Mouse (Mus musculus) MN1 (cell line): Measurements from ENCODE around the gene Fut8.

Experiments used
- DNase-seq: peaks from one replicate; pipeline ENCODE4 v3.0.0-alpha.2; 2016; ENCODE audit warnings: low spot score

The Fut8 gene

GRCm38 (mm10) chr12:77237950-77238530, at the start of gene Fut8:
Fut8 (plus strand) TSS chr12:77238125.
- DNase-seq, result peak; percentile 95

- no peak for DNase-seq
Measured at GRCm38 (mm10) chr12:77189161-77189560, 48.8 kb upstream of the Fut8 start.

GRCm38 (mm10) chr12:77189933-77190446, 47.9 kb upstream of the Fut8 start:
- DNase-seq, result no peak

- no peak for DNase-seq
Measured at GRCm38 (mm10) chr12:77191478-77192271, 46.2 kb upstream of the Fut8 start.

- DNase-seq, result no peak
Measured at GRCm38 (mm10) chr12:77192714-77193113, 45.2 kb upstream of the Fut8 start.

GRCm38 (mm10) chr12:77193225-77193716, 44.7 kb upstream of the Fut8 start:
- no peak for DNase-seq

- DNase-seq, result no peak
Measured at GRCm38 (mm10) chr12:77195044-77195443, 42.9 kb upstream of the Fut8 start.

- no peak for DNase-seq
Measured at GRCm38 (mm10) chr12:77196529-77197095, 41.3 kb upstream of the Fut8 start.

GRCm38 (mm10) chr12:77197121-77197599, 40.8 kb upstream of the Fut8 start:
- no peak for DNase-seq

- no peak for DNase-seq
Measured at GRCm38 (mm10) chr12:77198253-77198652, 39.7 kb upstream of the Fut8 start.

- DNase-seq, result no peak
Measured at GRCm38 (mm10) chr12:77201461-77202143, 36.3 kb upstream of the Fut8 start.

GRCm38 (mm10) chr12:77203136-77203535, 34.8 kb upstream of the Fut8 start:
- DNase-seq, result no peak

- DNase-seq, result no peak
Measured at GRCm38 (mm10) chr12:77206852-77207251, 31.1 kb upstream of the Fut8 start.

GRCm38 (mm10) chr12:77208056-77208455, 29.9 kb upstream of the Fut8 start:
- DNase-seq, result no peak

GRCm38 (mm10) chr12:77208576-77209180, 29.2 kb upstream of the Fut8 start:
- DNase-seq, result no peak

- peak; percentile 17 for DNase-seq
Measured at GRCm38 (mm10) chr12:77211695-77212208, 26.2 kb upstream of the Fut8 start.

- no peak for DNase-seq
Measured at GRCm38 (mm10) chr12:77213896-77214564, 23.9 kb upstream of the Fut8 start.

GRCm38 (mm10) chr12:77214565-77214909, 23.4 kb upstream of the Fut8 start:
- DNase-seq, result no peak

GRCm38 (mm10) chr12:77216511-77217192, 21.3 kb upstream of the Fut8 start:
- DNase-seq, result peak; percentile 41

- no peak for DNase-seq
Measured at GRCm38 (mm10) chr12:77220616-77221015, 17.3 kb upstream of the Fut8 start.
